Mouse (Mus musculus): ENCODE data around the gene Epn3.

DNA sequence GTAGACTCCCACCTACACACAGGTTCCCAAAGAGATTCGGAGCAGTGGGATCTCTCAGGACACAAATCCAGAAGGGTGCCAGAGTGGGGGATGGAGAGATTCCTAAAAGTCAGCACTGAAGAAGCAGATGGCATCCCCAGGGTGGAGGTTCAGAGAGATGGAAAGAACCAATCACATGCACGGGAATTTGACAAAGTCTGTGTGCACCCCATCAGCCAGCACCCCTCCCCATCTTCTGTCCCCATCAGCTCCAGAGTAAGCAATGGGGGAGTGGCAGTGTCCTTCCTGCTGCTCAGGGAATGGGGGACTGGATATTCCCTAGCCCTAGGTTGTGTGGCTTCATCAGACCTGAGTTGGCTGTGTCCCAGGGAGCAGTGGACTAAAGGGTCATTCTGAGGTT, 739 bp downstream of the Epn3 start:
- TF ChIP-seq CTCF (IDR thresholded peaks at IDR 0.05): no peak
- no peak for TF ChIP-seq EP300 (IDR thresholded peaks at IDR 0.05)

All from lung, postnatal 0 days (tissue).